Mouse (Mus musculus) frontal cortex, adult 2 months (tissue): ENCODE results near the gene Gm27021. TPM values are rescaled to one million over a fixed set of nuclear protein-coding genes. Genes with fewer than 3 reads are reported as not detected.

Experiments
- DNase-seq, 2 experiments: peaks; one replicate each; pipeline ENCODE4 v3.0.0; 2022; ENCODE audit warnings: low spot score in 1 of 2; ENCODE audit errors: extremely low spot score in 1 of 2
- polyA plus RNA-seq: library from polyadenylated mRNA; depleted of rRNA; stranded (reverse); fragments of >200 nt; gene quantifications from 2 replicates; pipeline ENCODE4 v1.2.3, GENCODE M21; 2012; rRNA removed

Gm27021 gene
- polyA plus RNA-seq, result 1.4 and 2.6 TPM in 2 replicates

DNA sequence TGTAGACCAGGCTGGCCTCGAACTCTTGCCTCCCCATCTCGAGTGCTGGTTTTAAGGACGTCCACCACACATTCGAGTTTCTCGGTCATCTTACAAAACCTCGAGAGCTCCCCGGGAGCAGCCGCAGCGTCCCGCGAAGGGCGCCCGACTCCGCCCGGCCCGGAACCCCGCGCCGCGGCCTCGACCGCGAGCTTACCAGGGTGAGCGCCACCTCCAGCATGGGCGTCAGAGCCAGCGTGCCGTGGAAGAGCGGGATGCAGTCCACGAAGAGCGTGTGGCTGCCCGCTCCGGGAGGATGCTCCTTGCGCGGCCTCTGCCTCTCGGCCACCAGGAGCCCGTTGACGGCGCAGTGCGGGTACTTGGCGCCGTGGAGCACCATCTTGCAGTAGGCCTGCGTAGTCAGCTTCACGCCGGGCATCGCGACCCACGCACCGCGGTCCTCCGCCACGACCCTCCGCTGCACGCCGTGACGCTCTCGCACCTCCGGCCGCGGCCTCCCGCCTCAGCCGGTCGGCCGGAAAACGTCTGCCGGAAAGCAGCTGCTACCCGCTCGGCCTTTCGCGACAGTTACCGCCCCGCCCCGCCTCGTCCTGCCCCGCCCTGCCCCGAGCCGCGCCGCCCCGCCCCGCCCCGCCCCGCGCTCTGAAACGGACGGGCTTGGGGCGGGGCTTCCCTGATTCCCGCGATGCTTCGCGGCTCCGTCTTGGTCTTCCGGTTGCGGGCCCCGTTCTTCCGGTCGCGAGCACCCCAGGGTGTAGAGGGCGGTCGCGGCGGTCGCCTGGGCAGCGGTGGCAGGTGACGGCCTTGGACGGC lies at the start of gene Gm27021, which contains the start of gene Cox4i1:
Gene Gm27021 (minus strand): TSS at position 519 of the 813 bp plus-strand sequence.
Gene Cox4i1 (plus strand): TSS at position 662 of the 813 bp plus-strand sequence.
- peak; percentile 57 to 89 for DNase-seq

DNA sequence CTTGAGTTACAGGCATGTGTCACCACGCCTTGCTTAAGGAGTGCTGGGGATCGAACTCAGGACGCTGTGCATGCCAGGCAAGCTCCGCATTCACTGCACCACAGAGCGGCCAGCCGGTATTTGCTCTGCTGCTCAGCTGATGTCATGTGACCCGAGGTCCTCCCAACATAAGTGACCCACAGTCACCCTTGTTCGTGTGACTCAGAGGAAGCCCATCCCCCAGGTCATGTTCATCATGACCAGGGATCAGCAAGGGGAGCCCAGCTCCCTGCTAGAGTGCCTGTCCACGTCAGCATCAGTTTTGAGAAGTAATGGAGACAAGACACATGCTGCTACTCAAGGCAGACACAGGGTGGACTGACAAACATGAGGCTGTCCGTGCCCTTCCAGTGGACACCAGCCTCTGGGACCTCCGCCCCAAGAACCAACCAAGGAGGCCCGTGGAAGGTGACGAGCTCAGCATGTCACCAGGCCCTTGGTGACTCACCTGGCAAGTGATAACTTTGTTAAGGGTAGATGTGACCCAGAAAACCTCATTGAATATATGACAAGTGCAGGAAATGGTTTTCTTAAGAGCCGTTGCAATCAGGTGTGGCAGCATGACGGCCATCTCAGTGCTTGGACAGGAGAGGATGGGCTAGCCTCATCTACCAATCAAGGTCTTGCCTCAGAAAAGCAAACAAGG lies 48.3 kb upstream of the Gm27021 start:
- DNase-seq, result no peak

DNA sequence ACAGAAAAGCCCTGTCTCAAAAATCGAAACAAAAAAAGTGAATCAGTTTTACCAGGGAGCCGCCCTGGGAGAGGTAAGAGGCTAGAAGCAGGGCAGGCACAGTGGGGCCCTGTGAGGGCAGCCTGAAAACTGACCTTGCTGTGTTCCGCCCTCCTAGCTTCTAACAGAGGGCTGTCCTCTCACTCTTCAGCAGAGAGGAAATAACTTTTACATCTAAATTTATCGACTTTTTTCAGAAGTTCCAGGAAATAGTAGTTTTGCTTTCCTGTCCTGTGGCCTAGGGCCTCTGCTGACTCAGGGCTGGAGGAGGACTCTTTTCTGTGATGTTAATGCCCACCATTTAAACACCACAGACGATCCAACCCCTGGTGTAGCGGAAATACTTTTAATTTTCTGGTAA lies 47.3 kb upstream of the Gm27021 start:
- DNase-seq, result no peak

DNA sequence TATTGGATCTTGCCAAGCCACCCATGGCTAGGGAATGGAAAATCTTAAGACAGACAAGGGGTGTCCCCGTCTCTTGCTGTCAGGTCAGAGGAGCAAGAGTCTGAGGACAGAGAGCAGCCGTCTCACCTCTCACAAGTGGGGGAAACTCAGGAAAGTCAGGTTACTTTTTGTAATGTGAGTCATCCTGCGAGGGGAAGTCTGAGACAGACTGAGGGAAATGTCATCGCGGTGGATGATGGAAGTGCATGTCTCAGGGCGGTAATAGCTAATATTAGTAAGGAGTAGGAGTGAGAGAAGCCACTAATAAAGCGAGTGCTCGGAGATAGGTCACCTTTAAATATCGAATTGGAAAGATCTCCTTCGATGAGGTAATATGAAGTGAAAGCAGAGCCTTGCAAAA lies 41.3 kb upstream of the Gm27021 start:
- no peak for DNase-seq

DNA sequence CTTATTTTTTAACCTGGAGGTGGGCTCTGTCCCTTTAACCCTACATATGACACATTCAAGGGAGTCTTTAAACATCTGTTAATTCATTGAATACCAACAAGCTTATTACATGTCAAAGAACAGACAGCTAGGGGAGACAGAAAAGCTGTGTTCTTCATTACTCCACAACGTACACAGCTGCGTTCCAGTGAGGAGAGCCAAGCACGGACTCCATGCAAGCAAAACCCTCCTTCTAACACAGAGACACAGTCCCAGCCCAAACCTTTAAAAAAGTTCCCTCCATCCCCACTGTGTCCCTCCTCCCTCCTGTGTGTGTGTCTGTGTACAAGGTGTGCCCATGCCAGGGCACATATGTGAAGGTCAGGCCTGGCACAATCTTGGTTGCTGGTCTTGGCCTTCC lies 38.3 kb upstream of the Gm27021 start:
- DNase-seq, result no peak

DNA sequence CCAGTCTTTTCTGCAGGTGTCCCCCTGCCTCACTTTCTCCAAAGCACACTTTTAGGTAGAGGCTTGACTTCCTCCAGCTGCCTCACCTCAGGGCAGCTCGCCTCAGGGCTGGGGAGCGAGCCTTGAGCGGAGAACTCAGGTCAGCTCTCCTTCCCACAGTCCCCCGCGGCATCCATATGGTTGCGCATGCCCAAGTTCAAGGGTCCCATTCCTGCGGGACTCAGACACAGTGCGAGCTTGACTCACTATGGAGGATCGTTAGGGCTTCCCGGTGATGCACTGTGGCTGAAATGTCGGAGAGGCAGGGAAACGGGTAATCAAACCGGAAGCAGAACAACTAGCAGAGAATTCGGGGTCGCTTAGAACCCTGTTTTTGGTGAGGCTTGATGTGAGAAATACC lies 37.3 kb upstream of the Gm27021 start:
- no peak for DNase-seq

DNA sequence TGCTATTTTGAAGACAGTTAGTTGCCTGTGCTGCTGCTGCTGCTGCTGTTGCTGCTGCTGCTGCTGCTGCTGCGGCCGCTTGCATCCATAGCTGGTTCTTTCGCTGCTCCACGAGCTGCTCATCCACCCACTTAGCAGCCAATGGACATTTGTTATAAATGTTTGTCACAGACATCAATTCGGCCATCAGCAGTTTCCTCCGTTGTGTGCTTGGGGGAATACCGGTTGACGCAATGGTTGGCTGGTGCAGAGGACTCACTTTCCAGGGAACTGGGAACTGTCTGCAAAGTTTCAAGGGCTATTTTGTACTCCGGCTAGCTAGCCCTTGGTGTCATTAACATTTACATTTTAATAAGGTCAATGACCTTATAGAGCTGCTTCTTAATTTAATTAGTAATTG lies 36.3 kb upstream of the Gm27021 start:
- DNase-seq, result no peak

DNA sequence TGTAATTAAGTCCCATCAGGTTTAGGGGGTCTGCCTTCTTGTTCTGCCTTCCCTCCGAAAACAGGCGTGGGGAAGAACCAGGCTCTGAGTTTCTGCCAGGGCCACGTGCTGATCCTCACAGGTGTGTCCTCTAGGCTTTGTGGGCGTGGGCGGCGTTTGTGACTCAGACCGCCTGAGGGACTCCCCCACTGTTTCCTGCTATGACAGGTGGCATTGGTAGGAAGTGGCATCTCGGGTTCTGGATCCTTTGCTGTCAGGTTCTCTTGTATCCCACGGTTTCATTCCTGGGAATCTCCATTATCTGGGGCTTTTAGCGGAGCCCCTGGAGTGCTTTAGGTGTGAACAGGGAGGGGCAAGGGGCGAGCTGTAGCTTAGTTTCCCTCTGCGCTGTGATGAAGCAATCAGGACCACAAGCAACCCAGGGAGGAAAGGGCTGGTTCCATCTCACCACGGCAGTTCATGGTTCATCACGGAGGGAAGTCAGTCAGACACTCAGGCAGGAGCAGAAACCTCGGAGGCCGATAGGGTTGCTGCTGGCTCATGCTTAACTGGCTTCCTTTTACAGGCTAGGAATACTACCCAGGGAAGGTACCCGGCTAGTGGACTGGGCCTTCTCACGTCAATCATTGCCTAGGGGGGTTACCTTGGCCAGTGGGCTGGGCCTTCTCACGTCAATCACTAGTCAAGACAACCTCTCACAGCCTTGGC lies 34.0 kb upstream of the Gm27021 start:
- DNase-seq, result peak in 1 of 2 experiments; percentile 41

DNA sequence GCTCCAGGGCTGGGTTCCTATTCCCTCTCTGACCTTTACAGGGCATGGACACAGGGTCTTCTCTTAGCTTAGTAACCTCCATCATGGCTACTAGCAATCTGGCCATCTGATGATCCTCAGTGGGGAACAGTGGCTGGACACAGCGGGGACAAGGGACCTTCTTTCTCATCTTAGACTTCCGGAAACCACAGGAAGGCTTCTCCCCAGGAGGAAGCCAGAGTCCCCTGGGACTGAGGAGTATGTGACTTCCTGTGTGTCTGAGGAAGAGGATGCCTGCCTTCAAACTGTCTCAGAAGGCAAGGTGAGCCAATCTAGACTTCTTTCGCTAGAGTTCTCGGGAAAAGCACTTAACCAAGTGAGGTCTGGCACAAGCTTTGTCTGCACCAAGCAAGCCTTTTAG lies 32.2 kb upstream of the Gm27021 start:
- no peak for DNase-seq

DNA sequence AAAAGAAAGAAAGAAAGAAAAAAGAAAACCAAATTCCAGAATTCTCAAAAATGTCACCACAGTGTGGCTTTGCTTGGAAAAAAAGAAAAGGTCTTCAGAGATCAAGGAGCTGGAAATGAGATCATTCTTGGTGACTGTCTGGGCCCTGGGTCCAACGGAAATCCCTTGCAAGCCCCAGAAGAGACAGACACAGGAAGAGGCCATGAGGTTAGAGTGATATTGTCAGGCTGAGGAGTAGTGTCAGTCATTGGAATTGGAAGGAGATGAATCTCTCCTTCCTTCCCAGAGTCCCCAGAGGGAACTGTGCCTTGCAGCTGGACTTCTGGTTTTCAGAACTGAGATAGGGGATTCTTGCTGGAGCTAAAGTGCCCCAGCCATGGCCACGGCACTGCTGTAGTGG lies 31.7 kb upstream of the Gm27021 start:
- DNase-seq, result no peak

DNA sequence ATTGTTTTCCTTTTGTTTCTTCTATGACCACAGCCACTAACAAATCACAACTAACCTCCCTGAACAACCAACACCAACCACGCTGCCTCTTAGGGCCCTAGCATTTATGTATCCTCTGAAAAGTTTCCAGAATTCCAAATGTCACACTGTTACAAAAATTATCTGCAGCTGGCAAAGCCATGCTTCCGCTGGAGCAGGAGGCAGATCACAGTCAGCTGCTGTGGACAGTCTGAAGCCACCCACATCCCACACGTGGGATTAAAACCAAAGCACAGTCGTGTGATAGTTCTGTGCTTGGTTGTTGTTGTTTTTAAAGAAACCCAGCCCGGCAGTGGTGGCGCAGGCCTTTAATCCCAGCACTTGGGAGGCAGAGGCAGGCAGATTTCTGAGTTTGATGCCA lies 31.2 kb upstream of the Gm27021 start:
- no peak for DNase-seq

DNA sequence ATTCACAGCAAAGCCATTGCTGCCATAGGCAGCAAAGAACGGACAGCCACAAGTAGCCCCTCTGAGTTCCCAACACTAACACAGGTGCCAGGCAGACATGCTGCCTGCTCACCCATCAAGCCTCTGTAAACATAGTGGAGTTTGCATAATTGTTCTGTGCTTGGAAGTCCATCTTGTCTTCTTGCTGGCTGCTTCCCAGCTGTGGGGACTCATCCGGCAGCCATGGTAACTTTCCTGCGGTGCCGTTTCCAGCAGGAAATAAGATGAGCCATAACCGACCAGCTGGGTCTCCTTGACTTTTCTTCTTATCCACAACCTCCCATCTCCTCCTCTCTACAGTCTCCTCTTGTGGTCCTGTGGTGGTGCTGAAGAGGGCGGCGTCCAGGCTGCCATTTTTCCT lies 30.5 kb upstream of the Gm27021 start:
- no peak for DNase-seq

DNA sequence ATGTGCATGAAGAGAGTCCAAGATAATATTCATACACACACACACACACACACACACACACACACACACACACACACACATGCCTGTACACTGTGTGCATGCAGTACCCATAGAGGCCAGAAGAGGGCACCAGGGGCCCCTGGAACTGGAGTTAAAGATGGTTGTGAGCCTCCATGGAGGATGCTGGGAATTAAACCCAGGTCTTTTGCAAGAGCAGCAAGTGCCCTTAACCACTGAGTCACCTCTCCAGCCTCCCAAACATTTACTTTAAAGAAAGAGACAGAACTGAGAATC lies 30.0 kb upstream of the Gm27021 start:
- no peak for DNase-seq

DNA sequence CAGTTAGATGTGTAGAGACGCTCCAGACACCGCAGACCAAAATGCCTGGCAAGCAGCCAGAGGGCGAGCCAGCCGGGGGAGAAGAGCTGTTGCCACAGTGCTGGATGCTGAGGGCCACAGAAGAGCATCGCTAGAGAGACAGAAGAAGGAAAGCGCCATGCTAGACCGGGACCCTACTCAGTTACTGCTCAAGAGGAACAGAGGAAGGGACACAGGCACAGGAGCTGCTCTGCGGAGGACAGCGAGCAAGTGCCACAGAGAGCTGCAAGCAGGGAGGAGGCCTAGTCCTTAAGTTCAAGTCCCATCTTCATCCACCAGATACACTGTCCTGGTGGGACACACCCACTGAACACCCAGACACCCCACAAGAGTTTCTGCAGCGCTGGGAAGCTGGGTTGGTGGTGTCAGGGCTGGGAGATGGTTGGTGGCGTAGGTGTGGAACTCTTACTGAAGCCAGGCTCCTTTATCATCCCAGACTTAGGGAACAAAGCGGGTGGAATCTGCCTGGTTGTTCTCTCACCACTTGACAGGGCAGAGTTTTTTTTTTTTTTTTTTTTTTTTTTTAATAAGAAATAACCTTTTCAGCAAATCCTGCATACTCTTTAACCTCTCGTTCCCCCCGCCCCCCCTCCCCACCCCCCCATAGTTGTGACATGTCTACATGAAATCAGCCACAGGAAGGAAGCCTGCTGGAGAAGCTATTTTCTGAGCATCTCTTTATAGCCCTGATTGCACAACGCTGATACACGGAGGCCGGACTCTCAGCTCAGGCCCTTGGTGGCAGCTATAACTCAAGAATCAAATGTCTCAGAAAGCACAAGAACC lies 29.5 kb upstream of the Gm27021 start:
- DNase-seq, result no peak

DNA sequence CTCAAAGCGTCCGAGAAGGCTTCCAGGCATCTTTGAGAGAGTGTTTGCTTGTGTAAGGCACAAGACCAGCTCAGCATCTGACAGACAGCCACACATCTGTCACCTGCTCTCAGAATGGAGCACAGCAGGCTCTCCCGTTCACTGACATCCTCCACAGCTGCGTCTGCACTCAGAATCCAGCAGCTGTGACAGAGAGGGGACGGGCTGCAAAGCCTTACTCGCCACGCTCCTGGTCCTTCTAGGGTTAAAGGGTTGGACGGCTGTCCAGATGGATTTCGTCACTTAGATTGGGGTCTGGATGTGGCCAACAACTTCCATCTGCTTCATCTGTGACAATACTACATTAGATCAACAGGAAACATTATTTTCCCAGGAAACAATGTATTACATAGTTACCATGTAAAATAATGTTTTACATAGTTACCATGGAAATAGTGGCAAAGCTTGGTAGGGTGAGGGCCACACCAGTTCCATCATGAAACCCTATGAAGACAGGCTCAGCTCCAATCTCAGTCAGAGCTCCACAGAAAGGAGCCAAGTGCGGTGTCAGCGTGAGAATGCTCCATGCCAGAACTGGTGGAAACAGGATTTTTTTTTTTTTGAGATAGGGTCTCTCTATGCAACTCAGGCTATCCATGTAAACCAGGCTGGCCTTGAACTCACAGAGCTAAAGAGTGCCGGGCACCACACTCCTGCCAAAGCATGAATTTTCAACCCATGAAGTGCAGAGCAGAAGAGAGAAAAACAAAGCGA lies 28.7 kb upstream of the Gm27021 start:
- no peak for DNase-seq

DNA sequence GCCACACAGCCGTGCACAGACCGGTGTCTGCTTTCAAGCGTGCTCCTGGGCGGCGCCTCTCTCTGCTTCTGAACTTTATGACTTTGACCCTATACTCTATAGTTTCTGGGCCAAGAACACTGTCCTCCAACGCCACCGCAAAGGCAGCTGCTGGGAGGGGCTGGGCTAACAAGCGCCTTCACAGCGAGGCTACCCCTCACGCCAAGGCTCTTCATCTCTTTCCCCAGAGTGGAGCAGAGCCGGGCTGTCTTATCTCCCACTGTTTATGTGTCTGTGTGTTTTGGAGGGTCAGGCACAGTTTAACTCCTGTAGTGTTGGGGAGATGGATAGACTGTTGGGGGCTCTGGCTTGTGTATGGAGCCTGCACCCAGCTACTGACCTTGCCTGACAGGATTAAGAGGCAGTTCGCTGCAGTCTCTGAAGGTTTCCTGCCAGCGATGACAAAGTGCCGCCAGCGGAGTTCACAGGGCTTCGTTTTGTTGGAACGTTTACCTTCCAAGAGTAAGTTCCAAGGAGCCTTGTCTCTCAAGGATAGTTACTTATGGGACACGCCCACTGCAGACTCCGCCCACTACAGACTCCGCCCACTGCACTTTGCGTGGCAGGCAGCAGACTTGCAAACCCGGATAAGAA lies 26.1 kb upstream of the Gm27021 start:
- no peak for DNase-seq

DNA sequence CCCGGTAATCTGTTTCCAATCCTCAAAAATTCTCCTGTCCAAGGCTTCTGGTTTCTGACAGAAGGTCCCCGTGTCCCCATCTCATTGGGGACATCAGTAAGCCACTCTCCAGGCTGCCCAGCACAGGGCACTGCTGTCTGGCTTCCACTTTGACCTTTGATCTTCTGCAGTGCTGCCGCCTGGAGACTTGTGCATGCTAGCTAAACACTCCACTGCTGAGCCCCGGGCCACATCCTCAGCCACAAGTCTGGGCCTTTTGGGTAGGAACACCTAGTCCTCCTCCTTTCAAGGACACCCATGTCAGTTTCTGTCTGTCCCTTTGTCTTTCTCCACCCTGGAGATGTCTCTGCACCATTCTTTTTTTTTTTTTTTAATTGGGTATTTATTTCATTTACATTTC lies 25.1 kb upstream of the Gm27021 start:
- no peak for DNase-seq

DNA sequence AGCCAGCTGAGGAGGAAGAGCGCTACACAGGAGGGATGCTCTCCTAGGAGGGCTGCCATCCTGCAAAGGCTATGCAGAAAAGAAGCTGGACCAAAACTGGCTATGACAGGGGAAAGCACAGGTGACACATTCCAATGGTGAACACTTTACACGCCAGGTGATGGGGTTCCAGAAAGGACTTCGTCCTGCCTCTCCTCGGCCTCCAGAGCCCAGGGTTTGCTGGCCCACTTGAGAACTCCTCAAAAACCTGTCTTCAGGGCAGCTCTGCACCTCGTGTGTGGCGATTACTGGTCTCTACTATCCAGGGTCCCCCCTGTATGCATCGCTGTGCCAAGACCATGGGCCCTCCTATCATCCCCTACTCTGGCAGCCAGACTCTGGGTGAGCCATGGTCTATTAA lies 20.6 kb upstream of the Gm27021 start:
- DNase-seq, result no peak

DNA sequence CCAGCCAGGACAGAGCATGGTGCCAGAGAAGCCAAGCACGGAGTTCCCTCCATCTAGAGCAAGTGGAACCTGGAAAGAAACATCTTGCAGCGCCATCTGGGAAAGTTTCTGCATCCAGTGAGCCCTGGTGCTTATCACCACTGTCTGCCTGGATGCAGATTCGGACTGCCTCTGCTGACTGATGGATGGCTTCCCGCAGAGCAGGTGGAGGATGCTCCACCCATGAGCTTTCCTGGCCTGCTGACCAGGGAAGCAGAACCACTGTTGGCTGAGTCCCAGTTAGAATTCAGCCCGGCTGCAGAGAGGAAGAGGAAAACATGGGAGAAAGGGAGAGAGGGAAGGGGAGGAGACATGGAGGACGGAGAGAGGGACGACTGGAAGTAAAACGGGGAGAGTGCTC lies 19.9 kb upstream of the Gm27021 start:
- no peak for DNase-seq

DNA sequence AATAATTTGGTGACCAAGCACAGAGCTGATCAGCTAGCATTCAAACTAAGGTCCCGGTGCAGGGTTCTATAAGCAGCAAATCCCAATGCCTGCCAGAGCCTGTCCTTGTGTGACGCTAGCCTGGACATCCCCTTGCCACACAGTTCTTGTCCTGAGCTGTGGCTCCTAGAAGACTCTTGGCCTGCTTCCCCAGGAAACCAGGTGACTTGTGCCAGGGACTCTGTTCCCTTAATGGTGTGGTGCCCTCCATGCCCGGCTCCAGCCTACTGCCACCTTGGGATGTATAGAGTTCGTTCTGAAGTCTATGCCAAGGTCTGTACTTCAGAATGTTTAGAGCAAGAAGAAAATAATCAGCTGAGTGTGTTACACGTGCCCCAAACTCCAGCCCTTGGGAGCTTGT lies 18.7 kb upstream of the Gm27021 start:
- DNase-seq, result no peak
